Mouse (Mus musculus) small intestine, adult 2 months (tissue): Measurements from ENCODE around the gene Slfnl1. TPM values are rescaled to one million over a fixed set of nuclear protein-coding genes. Genes with fewer than 3 reads are reported as not detected.

ENCODE experiments used
- H3K27ac ChIP-seq: fragments of 200-500 bp; 2 replicates; pipeline ENCODE4 v1.5.1; 2012; ENCODE audit warnings: low read depth, low read length, control low read depth, inconsistent platforms; ENCODE audit not compliant: insufficient read depth
- H3K27me3 ChIP-seq: fragments of 200-500 bp; 2 replicates; pipeline ENCODE4 v1.6.1; 2012; ENCODE audit warnings: mild to moderate bottlenecking, moderate library complexity, low read length, inconsistent platforms; ENCODE audit not compliant: control insufficient read depth, insufficient read depth
- H3K36me3 ChIP-seq: fragments of 200-500 bp; 2 replicates; pipeline ENCODE4 v1.6.1; 2012; ENCODE audit warnings: mild to moderate bottlenecking, low read length, control low read depth, inconsistent platforms; ENCODE audit not compliant: control insufficient read depth, insufficient read depth
- H3K4me1 ChIP-seq: fragments of 200-500 bp; 2 replicates; pipeline ENCODE4 v1.6.1; 2012; ENCODE audit warnings: low read length, inconsistent platforms, mixed read lengths; ENCODE audit not compliant: control insufficient read depth, insufficient read depth, insufficient read length
- H3K4me3 ChIP-seq: fragments of 200-500 bp; 2 replicates; pipeline ENCODE4 v1.5.1; 2012; ENCODE audit warnings: low read depth, mild to moderate bottlenecking, control low read depth, inconsistent platforms, low read length, moderate library complexity
- CTCF ChIP-seq: fragments of 200-500 bp; IDR thresholded peaks from 2 replicates; pipeline ENCODE4 v1.5.1; 2012; ENCODE audit warnings: low read depth, mild to moderate bottlenecking, control low read depth, inconsistent platforms, low read length, moderate library complexity, mixed read lengths; ENCODE audit not compliant: insufficient replicate concordance, insufficient read length; ENCODE audit errors: extremely low read depth
- POLR2A ChIP-seq: fragments of 200-500 bp; IDR thresholded peaks from 2 replicates; pipeline ENCODE4 v1.6.1; 2012; ENCODE audit warnings: low read depth, mild to moderate bottlenecking, control low read depth, inconsistent platforms, low read length, moderate library complexity
- WGBS: fragments of 180-500 bp; shearing (Covaris S2); methylation state at CpG from one replicate; pipeline ENCODE4 v1.1.7; 2018; 5-methylcytosine and 5-hydroxymethylcytosine counted together
- polyA plus RNA-seq: library from polyadenylated mRNA; depleted of rRNA; stranded (reverse); fragments of >200 nt; gene quantifications from 2 replicates; pipeline ENCODE4 v1.2.3, GENCODE M21; 2012; rRNA removed

The Slfnl1 gene
- polyA plus RNA-seq, 1 experiment: not detected

- no peak overlapping the region for H3K27ac ChIP-seq
- no peak overlapping the region for H3K4me3 ChIP-seq
- WGBS: 74% methylated on average over 5 of the region's 5 CpGs
- no peaks in the 10 kb centered on the region for H3K27me3 ChIP-seq
- H3K36me3 ChIP-seq: no peaks in the 10 kb centered on the region
- H3K4me1 ChIP-seq: no peaks in the 10 kb centered on the region
- TF ChIP-seq CTCF (no peak), POLR2A (no peak)
Measured at GRCm38 (mm10) chr4:120580894-120581293, 48.9 kb downstream of the Slfnl1 start.

GRCm38 (mm10) chr4:120581711-120582110, 49.7 kb downstream of the Slfnl1 start:
- 46% methylated on average over 9 of the region's 9 CpGs for WGBS
- H3K36me3 ChIP-seq: no peaks in the 10 kb centered on the region
- TF ChIP-seq POLR2A (no peak), CTCF (no peak)
- no peak overlapping the region for H3K27ac ChIP-seq
- no peaks in the 10 kb centered on the region for H3K4me1 ChIP-seq
- no peak overlapping the region for H3K4me3 ChIP-seq
- H3K27me3 ChIP-seq: no peaks in the 10 kb centered on the region

Other genes with a start within 250 kb of the Slfnl1 start
- 7.2 and 38.9 TPM in 2 replicates for gene Foxo6, start 244.9 kb upstream of the Slfnl1 start, polyA plus RNA-seq
- gene Scmh1, start 127.0 kb upstream of the Slfnl1 start, polyA plus RNA-seq: 6.5 and 10.6 TPM in 2 replicates
- 1.5 and 1.9 TPM in 2 replicates for gene Ctps, start 38.0 kb downstream of the Slfnl1 start, polyA plus RNA-seq
- gene Gm8439, start 56.5 kb downstream of the Slfnl1 start, polyA plus RNA-seq: not detected in 2 replicates
- gene Cited4, start 134.3 kb downstream of the Slfnl1 start, polyA plus RNA-seq: 18.6 and 21.0 TPM in 2 replicates
- gene Kcnq4, start 216.4 kb downstream of the Slfnl1 start, polyA plus RNA-seq: 3.0 and 4.3 TPM in 2 replicates